In the genomic region with DNA sequence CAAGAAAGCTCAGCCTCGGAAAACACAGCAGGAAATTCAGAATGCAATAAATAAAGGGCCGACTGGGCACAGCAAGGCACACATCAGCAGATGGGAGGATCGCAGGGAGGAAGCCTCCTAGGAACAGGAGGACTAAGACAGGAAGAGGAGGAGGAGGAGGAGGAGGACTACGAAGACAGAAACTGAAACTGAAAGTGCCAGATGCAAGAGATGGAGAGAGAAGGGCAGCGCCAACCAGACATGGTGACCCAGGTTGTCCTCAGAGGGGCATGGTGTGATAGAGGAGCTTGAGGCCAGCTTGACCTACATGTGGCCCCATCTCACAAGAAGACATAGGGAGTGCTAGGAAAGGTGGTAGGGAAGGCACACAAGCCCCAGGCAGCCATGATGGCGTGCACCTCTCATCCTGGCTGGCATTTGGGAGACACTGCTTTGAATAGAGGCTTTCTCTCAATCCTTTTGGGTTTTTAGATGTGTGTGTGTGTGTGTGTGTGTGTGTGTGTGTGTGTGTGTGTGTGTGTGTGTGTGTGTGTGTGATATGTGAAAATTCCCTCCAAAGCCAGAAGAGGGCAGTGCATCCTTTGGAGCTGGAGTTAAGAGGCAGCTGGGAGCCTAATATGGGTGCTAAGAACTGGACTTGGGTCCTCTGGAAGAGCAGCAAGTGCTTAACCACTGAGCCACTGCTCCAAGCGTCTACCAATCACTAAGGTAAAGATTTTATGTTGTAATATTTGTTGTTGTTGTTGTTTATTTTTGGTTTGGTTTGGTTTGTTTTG, we compare ENCODE assay signal across 10 mouse cellular contexts. TPM values are rescaled to one million over a fixed set of nuclear protein-coding genes. Genes with fewer than 3 reads are reported as not detected.
A peak's percentile ranks its signal among the peaks of the same experiment; 100 is the strongest.
DNase-seq lines count a peak whose midpoint lies in the region; ATAC-seq and TF ChIP-seq lines count a peak whose summit lies in the region.
"Had no signal": no experiment of that assay in that cellular context is flagged by ENCODE, and none has a peak within 500 bp of the region (broad histone marks: within the 10 kb centered on the region; RNA-seq: fewer than 3 reads in every experiment).

No protein-coding gene starts in this region.

- peak overlapping the region; percentile 65 for H3K9ac ChIP-seq in liver, embryonic 13.5 days
- no peak overlapping the region for H3K9ac ChIP-seq in stomach, postnatal 0 days (ENCODE audit: low read length)
- H3K9ac ChIP-seq: limb, embryonic 15.5 days had no signal

- H3K4me2 ChIP-seq in liver, embryonic 13.5 days, result peak overlapping the region; percentile 53
- no peak overlapping the region for H3K4me2 ChIP-seq in stomach, postnatal 0 days (replicated peaks; ENCODE audit: low read depth)
- H3K4me2 ChIP-seq: limb, embryonic 15.5 days had no signal

- ATAC-seq in liver, embryonic 13.5 days (ENCODE audit: low read depth), result no peak
- no peak for ATAC-seq in stomach, postnatal 0 days (ENCODE audit: low FRiP score, low TSS enrichment)

- H3K36me3 ChIP-seq in kidney, adult 2 months (ENCODE audit: control insufficient read depth, insufficient read depth, low read length), result no peaks in the 10 kb centered on the region
- no peaks in the 10 kb centered on the region for H3K36me3 ChIP-seq in thymus, adult 2 months (ENCODE audit: control insufficient read depth, insufficient read depth, low read length)
- H3K36me3 ChIP-seq in liver, embryonic 13.5 days, result no peaks in the 10 kb centered on the region
- H3K36me3 ChIP-seq in stomach, postnatal 0 days (ENCODE audit: control insufficient read depth, insufficient read depth, low read length), result no peaks in the 10 kb centered on the region
- H3K36me3 ChIP-seq: forebrain, embryonic 10.5 days; limb, embryonic 15.5 days had no signal

- peak overlapping the region; percentile 9; the same call in 1 of the 2 replicates for H3K4me3 ChIP-seq in kidney, adult 2 months (ENCODE audit: insufficient read depth, low read depth, low read length)
- peak overlapping the region; percentile 7; the same call in 1 of the 2 replicates for H3K4me3 ChIP-seq in thymus, adult 2 months (ENCODE audit: control insufficient read depth, insufficient read depth, low read length)
- peak overlapping the region; percentile 45 for H3K4me3 ChIP-seq in liver, embryonic 13.5 days (replicated peaks)
- H3K4me3 ChIP-seq in stomach, postnatal 0 days (ENCODE audit: low read depth, low read length), result no peak overlapping the region
- H3K4me3 ChIP-seq: forebrain, embryonic 10.5 days; limb, embryonic 15.5 days had no signal

- TF ChIP-seq CTCF in kidney, adult 2 months (conservative IDR thresholded peaks at IDR 0.05; ENCODE audit: insufficient read depth, insufficient read length, low read depth, low read length), result no peak
- no peak for TF ChIP-seq CTCF in thymus, adult 2 months (IDR thresholded peaks at IDR 0.05; ENCODE audit: borderline replicate concordance, control insufficient read depth, extremely low read depth, insufficient read depth, low read length, poor library complexity)
- TF ChIP-seq CTCF in stomach, postnatal 0 days (IDR thresholded peaks at IDR 0.05; ENCODE audit: low read depth), result 0 out of 2 replicates have a peak, but pooled peaks have one; percentile 13

- no peak for TF ChIP-seq POLR2A in kidney, adult 2 months (IDR thresholded peaks at IDR 0.05; ENCODE audit: low read depth, low read length)
- TF ChIP-seq POLR2A in thymus, adult 2 months (IDR thresholded peaks at IDR 0.05; ENCODE audit: control insufficient read depth, extremely low read depth, insufficient read depth, low read length, poor library complexity), result no peak

- no peaks in the 10 kb centered on the region for H3K27me3 ChIP-seq in kidney, adult 2 months (replicated peaks; ENCODE audit: control insufficient read depth, insufficient read depth, low read length)
- no peaks in the 10 kb centered on the region for H3K27me3 ChIP-seq in thymus, adult 2 months (ENCODE audit: control insufficient read depth, insufficient read depth, low read length)
- H3K27me3 ChIP-seq in liver, embryonic 13.5 days, result peaks cover 3% of the 10 kb centered on the region; the same call in 1 of the 2 replicates
- no peaks in the 10 kb centered on the region for H3K27me3 ChIP-seq in stomach, postnatal 0 days (ENCODE audit: control insufficient read depth, insufficient read depth, low read length)
- H3K27me3 ChIP-seq: limb, embryonic 15.5 days had no signal

- H3K4me1 ChIP-seq in kidney, adult 2 months (ENCODE audit: control insufficient read depth, insufficient read depth, low read length), result peaks cover 17% of the 10 kb centered on the region
- 0 out of 2 replicates have a peak, but pooled peaks cover 3% of the 10 kb centered on the region for H3K4me1 ChIP-seq in thymus, adult 2 months (replicated peaks; ENCODE audit: control insufficient read depth, insufficient read depth, low read length)
- H3K4me1 ChIP-seq in liver, embryonic 13.5 days (replicated peaks), result peaks cover 64% of the 10 kb centered on the region
- H3K4me1 ChIP-seq in stomach, postnatal 0 days (replicated peaks; ENCODE audit: control insufficient read depth, insufficient read depth), result no peaks in the 10 kb centered on the region
- H3K4me1 ChIP-seq: forebrain, embryonic 10.5 days; limb, embryonic 15.5 days had no signal

- 45% methylated on average over 7 of the region's 7 CpGs for WGBS in kidney, adult 2 months
- WGBS in thymus, adult 2 months, result 68% methylated on average over 7 of the region's 7 CpGs
- WGBS in liver, embryonic 13.5 days (ENCODE audit: insufficient replicate concordance), result 63% methylated on average over 7 of the region's 7 CpGs
- 77% methylated on average over 7 of the region's 7 CpGs for WGBS in stomach, postnatal 0 days

- no peak for TF ChIP-seq EP300 in stomach, postnatal 0 days (optimal IDR thresholded peaks at IDR 0.05)

- DNase-seq in kidney, adult 2 months, result no peak
- DNase-seq in kidney, postnatal 36 days, result no peak
- DNase-seq in thymus, adult 2 months, result no peak
- no peak for DNase-seq in thymus, postnatal 14 days
- DNase-seq in liver, embryonic 13.5 days, result no peak
- DNase-seq in stomach, postnatal 0 days (ENCODE audit: low spot score), result no peak
- no peak for DNase-seq in heart, postnatal 14 days
- no peak for DNase-seq in left cerebral cortex, postnatal 36 days (ENCODE audit: low spot score in 2 of 2)

- intact Hi-C loops in heart, postnatal 14 days (cut with DNase I), result no loop called here
- intact Hi-C loops in left cerebral cortex, postnatal 36 days (cut with DNase I), result no loop called here

- H3K9me3 ChIP-seq in liver, embryonic 13.5 days (replicated peaks), result no peaks in the 10 kb centered on the region; the same call in 1 of the 2 replicates
- no peaks in the 10 kb centered on the region for H3K9me3 ChIP-seq in stomach, postnatal 0 days (ENCODE audit: control insufficient read depth, low read length)
- H3K9me3 ChIP-seq: forebrain, embryonic 10.5 days; limb, embryonic 15.5 days had no signal

- H3K27ac ChIP-seq in kidney, adult 2 months (ENCODE audit: insufficient read depth, low read depth, low read length), result peak overlapping the region; percentile 75
- no peak overlapping the region for H3K27ac ChIP-seq in thymus, adult 2 months (ENCODE audit: control insufficient read depth, insufficient read depth, low read length)
- peak overlapping the region; percentile 71 for H3K27ac ChIP-seq in liver, embryonic 13.5 days
- no peak overlapping the region for H3K27ac ChIP-seq in stomach, postnatal 0 days (replicated peaks)
- H3K27ac ChIP-seq: forebrain, embryonic 10.5 days; limb, embryonic 15.5 days had no signal

RNA-seq across cellular contexts. Expression of a gene that starts 22.8 kb away (rescaled TPM):
- polyA plus RNA-seq in kidney, adult 2 months (2012; rRNA removed), result 90.3 and 91.1 TPM in 2 replicates
- polyA plus RNA-seq in thymus, adult 2 months (2012; rRNA removed), result 88.0 and 124 TPM in 2 replicates
- polyA plus RNA-seq in liver, embryonic 13.5 days (2015; fragmentation: Nextera tagmentation; extraction: Ambion mirVana), result 677 and 738 TPM in 2 replicates
- polyA plus RNA-seq in stomach, postnatal 0 days (2015; fragmentation: Nextera tagmentation; extraction: Ambion mirVana), result 448 and 455 TPM in 2 replicates
- total RNA-seq in heart, postnatal 14 days (2021), result 100 to 1,000 TPM; 155 to 167 TPM
- 100 to 1,000 TPM; 273 to 278 TPM for total RNA-seq in left cerebral cortex, postnatal 36 days (2021)

RNA-seq across cellular contexts. Expression of a gene that starts 29.4 kb away (rescaled TPM):
- 2.8 and 4.3 TPM in 2 replicates for polyA plus RNA-seq in kidney, adult 2 months (2012; rRNA removed)
- 1.4 and 1.8 TPM in 2 replicates for polyA plus RNA-seq in thymus, adult 2 months (2012; rRNA removed)
- 0.76 and 1.0 TPM in 2 replicates for polyA plus RNA-seq in liver, embryonic 13.5 days (2015; fragmentation: Nextera tagmentation; extraction: Ambion mirVana)
- polyA plus RNA-seq in stomach, postnatal 0 days (2015; fragmentation: Nextera tagmentation; extraction: Ambion mirVana), result 12.5 and 14.4 TPM in 2 replicates
- 1 to 10 TPM; 1.2 to 1.7 TPM for total RNA-seq in heart, postnatal 14 days (2021)
- 1 to 10 TPM; 4.0 to 4.5 TPM for total RNA-seq in left cerebral cortex, postnatal 36 days (2021)

RNA-seq across cellular contexts. Expression of a gene that starts 59.3 kb away (rescaled TPM):
- 33.7 and 37.4 TPM in 2 replicates for polyA plus RNA-seq in kidney, adult 2 months (2012; rRNA removed)
- 45.9 and 47.7 TPM in 2 replicates for polyA plus RNA-seq in thymus, adult 2 months (2012; rRNA removed)
- polyA plus RNA-seq in liver, embryonic 13.5 days (2015; fragmentation: Nextera tagmentation; extraction: Ambion mirVana), result 13.9 and 14.6 TPM in 2 replicates
- 15.6 and 18.5 TPM in 2 replicates for polyA plus RNA-seq in stomach, postnatal 0 days (2015; fragmentation: Nextera tagmentation; extraction: Ambion mirVana)
- total RNA-seq in heart, postnatal 14 days (2021), result 10 to 100 TPM; 65.2 to 72.1 TPM
- 100 to 1,000 TPM in 1 of 2 experiments, 10 to 100 TPM in 1; 97.1 to 114 TPM for total RNA-seq in left cerebral cortex, postnatal 36 days (2021)

Comparison
In these comparisons a context has a peak if more than half of its experiments do, and no peak if none do; other contexts are left out.
1. H3K27ac ChIP-seq: peak in kidney, adult 2 months (single experiment) and liver, embryonic 13.5 days (single experiment); none in thymus, adult 2 months (single experiment) and stomach, postnatal 0 days (single experiment).